Mouse (Mus musculus): ENCODE data around the gene Ubac1.

The Ubac1 gene

DNA sequence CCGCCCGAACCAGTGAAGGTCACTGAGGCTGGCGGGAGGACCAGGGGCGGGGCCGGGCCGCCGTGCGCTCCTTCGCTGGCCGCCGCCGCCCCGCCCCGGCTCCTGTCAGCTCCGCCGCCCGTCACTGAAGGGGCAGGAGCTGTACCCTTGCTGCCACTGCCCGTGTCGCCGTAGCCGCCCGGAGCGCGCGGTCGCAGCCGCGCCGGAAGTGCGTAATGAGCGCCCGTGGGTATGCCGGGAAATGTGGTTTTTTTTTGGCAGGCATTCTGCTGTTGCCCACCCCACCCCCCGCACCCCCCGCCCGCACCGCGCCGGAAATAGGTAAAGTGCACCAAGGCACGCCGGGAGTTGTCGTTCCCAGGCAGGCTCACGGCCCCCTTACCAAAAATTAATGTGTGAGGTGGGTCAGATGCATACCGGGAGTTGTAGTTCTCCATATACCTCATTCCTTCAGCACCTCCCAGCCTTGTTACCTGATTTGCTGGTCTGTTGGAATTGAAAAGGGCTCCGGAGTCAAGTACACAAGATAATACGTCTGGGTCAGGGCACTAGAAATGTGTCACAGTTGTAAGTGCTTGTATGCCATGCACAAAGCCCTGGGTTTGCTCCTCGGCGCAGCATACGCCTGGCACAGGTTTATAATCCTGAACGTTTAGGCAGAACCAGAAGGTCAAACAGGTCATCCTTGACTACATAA, at the start of gene Ubac1:
TSS of gene Ubac1 (minus strand) at position 187 of the 697 bp plus-strand sequence.
- peak; percentile 92 for DNase-seq

DNA sequence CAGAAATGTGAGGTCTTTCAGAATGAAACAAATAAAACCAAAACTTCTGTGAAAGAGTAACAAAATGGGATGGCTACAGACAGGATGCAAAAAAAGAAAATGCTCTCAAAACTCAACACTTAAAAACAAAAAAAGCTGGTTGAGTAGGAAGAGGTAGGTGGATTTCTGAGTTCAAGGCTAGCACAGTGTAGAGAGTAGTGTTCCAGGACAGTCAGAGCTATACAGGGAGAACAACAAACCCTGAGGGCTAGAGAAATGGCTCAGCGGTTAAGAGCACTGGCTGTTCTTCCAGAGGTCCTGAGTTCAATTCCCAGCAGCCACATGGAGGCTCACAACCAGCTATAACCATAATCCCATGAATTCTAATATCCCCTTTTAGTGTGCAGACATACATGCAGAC, 47.0 kb upstream of the Ubac1 start:
- no peak for DNase-seq

DNA sequence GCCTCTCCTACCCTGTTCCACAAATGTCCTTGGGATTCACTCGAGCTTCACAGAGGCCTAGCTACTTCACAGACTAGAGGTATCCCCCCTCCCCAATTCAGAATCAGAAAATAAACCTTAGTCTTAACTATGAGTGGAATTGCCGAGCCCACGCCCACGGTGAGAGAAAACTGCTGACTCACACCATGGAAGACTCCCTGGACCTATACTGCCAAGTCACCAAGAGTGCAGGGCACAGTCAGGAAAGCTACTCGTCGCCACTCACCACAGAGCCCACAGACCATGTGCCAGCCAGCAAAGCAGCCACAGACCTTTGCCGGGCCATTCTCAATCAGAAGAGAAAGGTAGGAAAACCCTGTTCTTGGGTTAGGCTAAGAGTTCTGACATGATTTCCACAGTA, 46.6 kb upstream of the Ubac1 start:
- DNase-seq = no peak

DNA sequence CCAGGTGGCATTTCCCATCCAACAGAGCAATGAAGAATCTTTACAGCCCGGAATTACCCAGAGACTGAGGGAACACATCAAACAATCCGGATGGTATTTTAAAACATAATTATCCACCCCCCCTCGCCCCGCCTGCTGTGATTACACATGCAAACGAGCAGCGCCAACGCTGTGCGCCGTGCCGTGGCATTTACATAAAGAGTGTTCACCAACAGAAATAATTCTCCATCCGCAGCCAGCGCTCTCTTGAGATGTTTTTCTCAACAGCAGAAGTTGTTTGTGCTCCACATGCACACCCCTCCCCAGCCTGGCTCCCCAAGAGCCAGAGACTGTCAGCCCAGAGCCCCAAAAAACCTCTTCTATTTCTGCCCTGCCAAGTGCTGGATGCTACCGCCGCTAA, 45.0 kb upstream of the Ubac1 start:
- DNase-seq = peak; percentile 80

DNA sequence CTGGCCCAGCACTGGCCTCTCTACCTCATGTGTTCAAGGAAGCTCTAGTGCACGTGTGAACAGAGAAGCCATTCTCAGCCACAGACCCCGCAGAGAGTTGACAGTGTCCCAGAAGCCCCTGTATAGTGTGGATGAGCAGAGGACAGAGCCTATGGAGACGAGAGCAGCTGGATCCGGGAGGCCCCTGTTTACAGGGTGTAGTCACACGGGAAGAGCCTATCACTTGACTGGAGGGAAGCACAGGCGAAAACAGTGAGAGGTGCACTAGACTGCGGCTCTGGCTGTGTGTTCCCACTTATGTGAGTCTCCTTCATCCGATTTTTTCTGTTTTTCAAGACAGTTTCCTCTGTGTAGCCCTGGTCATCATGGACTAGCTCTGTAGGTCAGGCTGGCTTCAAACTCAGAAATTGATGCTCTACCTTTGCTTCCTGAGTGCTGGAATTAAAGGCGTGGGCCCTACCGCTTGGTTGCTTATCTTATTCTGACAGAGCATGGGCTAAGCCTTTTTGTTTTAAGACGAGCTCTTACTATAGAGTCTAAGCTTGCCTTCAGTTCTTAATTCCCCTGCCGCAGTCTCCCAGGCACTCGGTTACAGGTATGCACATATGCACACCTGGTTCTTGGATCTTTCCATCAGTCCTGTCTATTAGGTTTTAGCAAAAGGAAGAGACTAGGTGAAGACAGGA, 41.3 kb upstream of the Ubac1 start:
- no peak for DNase-seq

DNA sequence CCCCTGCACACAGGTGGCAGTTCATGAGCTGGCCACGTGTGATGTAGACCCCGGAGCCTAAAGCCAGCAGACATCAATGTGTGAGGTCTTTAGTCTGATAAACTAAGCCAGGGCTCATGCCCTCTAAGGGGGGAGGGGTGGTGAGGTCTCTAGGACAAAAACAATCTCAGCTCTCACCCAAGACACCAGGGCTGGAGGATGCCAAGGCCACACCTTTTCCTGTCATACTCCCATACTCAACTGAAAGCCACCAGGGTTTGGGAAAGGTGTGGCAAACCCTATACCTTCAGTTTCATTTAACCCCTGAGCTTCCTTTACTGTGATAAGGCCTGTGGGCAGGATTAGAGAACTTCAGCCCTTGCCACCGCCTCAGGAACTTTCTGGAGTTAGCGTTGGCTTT, 40.7 kb upstream of the Ubac1 start:
- DNase-seq = no peak

DNA sequence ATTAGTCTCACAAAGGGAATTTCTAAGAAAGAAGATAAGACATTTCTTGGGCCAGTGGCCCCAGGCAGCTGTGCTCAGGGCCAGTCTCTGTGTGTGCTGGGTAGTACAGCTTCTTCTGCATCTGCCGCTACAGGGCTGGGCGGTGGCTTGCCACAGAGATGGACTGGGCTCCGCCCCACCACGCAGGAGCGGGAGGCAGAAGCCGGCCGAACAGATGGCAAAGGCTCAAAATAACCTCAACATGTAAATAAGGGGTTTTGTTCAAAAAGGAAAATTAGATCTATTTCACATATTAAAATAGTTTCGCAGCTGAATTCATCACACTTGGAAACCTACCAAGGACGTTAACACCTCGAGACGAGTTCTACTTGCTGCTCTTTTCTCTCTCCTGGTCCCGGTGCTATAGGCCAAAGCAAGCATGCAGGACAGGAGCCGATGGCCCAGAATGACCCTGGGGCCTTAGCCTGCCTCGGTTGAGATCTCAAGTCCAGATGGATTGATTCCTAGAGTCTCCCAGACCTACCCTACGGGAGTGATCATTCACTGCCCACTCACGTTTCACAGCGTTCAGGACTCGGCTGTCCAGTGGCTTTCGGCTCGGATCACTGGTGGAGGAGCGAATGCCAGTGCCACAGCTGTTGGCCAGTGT, 39.6 kb upstream of the Ubac1 start:
- peak; percentile 52 for DNase-seq

DNA sequence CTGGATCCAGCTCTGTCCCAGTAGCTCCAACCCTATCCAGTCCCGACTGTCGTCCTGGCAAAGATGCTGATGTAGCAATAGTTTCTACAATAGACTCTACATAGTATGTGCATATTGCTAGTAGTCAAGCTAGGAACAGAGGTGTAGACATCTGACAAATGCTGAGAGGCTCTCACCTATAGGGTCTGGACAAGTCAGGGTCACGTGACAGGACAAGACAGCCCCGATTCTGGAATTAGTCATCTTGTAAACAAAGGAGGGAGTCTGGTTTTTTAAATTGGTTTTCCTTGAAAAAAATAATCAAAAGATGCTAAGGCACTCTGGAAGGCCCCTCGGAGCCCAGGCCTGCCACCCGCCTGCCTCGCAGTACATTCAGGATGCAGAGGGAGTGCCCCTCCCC, 35.5 kb upstream of the Ubac1 start:
- DNase-seq = no peak

DNA sequence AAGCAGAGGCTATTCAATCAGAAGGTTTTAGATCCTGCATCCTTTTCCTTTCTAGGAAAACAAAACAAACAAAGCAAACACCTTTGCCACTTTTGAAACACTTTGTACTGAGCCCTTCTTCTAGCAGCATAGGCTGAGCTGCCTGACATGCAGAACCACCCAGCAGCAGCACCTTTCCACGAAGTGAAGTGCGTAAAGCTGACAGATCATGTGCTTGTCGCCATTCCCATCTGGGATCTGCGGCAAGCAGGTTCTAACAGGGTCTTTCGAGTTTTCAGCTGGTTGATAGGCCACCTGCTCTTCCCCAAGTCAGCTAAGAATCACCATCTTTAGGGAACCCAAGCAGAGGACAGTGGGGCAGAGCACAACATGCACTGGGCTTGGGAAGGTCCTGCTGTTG, 34.7 kb upstream of the Ubac1 start:
- DNase-seq = no peak

DNA sequence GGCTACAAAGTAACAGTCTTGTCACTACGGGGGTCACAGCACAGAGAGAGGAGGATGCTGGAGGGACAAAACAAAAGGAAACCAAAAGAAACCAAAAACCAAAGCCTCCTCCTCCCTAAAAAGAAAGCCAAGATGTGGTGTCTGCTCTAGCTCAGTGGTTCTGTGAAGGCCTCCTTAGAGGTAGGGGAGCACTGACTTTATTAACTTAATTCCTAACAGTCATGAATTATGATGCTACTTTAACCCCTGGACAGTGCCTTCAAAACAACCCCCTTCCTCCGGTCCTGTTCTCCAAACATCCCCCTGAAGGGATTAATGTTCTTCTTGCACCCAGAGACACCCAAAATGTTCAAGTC, 34.2 kb upstream of the Ubac1 start:
- no peak for DNase-seq

DNA sequence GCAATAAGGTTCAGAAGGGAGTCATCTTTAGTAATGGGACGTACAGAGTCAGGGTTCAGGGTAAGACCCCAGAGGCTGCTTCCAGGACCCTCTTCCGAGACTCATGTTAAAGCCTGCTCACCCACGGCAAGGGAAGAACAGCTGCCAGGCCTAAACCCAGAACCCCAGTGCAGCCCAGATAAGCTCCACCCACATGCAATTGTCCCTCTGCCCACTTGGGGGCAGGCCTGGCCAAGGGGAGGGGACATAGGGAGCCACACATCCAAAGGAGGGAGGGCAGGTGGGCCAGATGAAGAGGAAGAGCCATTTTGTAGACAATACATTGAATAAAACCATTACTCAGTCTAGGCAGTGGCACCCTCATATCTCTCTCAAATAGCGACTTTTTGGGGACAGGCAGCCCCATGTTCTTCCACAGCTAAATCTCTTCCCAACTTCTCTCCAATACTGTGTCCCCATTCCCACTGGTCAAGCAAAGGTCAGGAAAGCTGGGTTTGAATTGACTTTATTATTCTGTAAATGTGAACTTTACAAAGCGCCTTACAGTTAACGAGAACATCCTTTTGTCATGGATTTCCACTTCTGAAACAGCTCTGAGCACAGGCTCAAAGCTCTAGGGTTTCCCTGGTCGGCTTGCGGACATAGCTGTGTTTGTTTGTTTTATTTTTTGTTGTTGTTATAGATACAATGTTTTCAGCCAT, 33.6 kb upstream of the Ubac1 start:
- DNase-seq = peak; percentile 64

DNA sequence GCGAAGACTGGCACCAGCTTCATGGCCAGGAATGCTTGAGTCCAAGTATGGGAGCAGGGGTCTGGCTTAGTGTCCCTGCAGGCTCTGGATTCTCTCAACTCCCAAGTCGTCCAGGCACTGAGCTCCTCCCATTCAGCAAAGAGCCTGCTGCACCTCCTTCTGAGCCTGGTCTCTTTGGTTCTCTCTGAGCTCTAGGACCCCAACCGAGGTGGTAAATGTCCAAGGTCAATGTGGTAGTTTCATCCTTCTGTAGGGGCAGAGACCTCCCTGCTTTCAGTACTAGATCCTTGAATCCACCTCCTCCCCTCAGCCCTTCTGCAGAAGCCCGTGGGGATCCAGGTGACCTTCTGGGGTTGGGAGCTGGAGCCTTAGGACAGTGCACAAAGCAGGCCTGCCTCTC, 31.3 kb upstream of the Ubac1 start:
- DNase-seq = no peak

DNA sequence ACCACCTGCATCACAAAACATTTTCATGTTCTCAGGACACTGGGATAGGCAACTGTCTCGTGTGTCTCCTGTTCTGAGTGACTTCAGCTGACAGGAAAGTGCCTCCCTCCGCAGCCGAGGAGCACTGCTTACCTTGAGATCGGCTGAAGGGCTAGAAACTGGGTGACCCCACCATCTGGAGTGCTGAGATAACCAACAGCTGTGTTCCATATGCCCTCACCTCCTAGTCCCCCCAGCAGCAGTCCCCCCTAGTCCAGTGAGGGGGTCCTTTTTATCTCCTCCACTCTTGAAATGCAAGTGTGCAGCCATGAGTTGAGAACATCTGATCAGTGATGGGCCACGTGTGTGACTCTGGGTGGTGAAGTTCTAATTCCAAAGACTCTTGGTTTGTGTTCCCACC, 27.3 kb upstream of the Ubac1 start:
- no peak for DNase-seq

DNA sequence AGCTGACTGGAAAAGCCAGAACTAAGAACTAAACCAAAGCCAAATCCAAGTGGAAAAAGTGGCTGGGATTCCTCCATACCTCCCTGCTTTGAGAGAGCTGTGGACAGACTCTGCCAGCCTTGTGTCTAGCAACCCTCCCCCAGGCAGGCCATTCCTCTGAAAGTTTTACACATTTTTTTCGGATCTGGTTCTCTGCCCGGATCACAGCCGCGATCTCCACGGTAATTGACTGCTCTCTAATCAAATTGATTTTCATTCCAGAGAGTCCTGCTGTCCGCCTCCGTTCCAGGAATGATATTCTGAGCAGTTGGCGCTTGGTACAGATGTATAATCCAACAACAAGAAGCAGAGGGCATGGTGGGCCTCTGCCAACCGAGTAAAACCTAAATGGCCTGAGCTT, 22.7 kb upstream of the Ubac1 start:
- DNase-seq = no peak

DNA sequence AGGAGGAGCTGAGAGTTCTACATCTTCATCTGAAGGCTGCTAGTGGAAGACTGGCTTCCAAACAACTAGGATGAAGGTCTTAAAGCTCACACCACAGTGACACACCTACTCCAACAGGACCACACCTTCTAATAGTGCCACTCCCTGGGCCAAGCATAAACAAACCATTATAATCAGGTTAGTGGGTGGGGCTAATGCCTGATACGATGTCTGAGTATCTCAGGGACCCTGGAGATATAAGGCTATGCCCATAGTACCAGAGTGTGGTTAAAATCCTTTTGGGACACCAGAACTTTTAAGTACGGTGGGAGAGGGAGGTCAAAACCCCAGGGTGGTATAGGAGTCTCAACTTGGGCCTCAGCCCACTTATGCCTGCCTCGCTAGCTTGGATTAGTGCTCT, 21.1 kb upstream of the Ubac1 start:
- DNase-seq = no peak

DNA sequence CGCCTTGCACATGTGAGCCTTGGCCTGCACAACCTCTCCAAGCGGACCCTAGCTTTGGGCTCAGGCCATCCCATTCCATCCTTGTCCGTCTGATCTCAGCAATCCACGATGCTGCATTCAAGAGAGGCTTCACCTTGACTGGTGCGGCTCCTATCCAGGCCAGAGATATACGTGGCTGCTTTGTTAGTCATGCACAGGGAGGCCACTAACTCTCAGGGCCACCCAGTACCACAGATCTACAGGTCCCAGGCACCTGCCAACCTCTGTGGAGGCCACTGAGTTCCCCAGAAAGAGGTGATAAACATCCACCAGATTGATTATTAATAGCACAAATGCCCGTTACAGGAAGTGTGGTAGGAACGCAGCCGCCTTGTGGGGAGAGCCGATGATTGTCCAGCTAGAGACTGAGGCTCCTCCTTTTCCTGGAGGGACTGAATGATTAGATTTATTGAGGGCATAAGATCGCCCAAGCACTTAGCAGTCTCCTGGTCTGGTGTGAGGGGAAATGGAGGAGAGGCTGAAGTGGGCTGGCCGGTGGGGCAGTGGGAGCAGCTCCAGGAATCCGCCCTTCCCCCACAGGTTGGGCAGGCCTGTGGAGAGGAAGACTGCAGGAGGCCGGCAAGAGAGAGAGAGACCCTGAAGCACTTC, 19.7 kb upstream of the Ubac1 start:
- DNase-seq = no peak

DNA sequence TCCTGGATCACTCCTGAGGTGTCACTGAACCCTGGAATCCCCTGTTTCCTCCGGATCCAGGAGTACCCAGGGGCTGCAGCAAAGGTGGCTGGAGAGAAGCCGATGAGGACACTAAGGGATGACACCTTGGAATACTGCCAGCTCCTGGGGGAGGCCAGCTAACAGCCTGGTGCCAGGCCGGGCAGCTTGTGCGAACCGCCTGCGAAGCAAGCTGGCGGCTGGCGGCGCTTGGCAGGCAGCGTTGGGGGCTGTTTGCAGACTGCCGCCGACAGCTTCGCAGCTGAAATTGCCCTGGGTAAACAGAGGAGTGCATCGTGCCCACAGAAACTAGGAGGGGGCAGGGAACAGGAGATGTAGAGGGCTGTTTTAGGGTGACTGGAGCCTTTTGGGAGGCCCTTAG, 18.4 kb upstream of the Ubac1 start:
- DNase-seq = peak; percentile 74

DNA sequence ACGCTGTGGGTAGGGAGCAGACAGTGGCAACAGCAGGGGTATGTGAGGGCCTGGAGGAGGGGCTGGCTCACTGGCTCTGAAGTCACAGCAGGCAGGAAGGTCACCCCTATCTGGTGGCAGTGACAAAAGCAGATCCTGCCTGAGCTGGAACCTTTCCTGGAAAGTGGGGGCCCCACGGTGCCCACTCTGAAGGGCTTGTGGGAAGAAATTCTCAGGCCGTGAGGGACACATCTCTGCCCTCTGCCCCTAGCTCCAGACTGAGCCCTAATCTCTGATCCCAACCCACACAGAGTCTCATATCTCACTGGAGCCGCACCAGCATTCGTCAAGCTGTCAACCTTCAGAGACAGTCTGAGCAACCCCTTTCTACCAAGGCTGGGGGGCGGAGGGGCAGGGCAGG, 15.8 kb upstream of the Ubac1 start:
- DNase-seq = no peak

DNA sequence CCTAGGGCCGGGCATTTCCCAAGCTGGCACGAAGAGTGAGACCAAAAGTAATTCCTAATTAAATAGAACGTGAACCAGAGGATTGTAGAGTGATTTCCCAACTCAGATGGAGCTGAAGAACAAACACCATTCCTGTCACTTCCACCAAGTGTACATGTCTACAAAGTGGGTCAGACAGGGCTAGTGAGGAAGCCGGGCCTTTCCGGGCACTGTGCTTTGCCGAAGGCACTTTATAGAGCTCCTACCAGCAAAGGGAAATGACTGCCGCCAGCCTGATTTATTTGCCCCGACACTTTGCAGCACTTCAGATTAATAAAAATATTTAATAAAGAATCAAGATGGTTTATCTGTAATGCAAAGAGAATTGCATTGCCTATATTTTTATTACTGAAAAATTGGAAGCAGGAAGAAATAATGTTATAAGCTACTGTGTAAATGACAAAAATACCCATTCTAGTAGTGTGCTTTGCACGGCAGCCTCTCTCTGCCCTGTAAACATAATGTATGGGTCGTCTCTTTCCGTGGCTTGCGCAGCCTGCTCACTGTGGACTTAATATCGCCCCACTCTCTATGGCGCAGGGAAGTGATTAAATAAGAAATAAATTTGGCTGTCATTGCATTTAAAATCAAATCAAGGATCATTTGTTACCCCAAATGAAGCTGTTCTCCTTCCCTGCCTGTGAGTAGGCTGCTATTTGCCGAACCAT, 12.9 kb upstream of the Ubac1 start:
- no peak for DNase-seq

DNA sequence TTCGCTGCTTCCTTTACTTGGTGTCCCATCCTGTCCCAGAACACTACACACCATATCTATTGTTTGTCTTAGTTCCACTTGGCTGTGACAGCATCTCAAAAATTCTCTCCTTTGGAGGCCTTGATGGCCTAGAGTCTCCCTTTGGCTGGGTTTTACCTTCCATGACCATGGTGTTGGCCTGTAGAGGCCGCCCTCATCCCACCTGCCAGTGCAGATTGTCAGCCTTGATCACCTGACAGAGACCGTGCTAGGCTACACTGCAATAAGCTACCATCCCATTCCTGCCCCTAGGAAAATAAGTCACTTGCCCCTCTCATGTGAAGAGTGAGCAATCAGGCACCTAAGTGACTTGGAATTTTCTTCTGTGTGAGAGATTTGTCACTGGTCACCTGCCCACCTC, 8.7 kb upstream of the Ubac1 start:
- no peak for DNase-seq

DNA sequence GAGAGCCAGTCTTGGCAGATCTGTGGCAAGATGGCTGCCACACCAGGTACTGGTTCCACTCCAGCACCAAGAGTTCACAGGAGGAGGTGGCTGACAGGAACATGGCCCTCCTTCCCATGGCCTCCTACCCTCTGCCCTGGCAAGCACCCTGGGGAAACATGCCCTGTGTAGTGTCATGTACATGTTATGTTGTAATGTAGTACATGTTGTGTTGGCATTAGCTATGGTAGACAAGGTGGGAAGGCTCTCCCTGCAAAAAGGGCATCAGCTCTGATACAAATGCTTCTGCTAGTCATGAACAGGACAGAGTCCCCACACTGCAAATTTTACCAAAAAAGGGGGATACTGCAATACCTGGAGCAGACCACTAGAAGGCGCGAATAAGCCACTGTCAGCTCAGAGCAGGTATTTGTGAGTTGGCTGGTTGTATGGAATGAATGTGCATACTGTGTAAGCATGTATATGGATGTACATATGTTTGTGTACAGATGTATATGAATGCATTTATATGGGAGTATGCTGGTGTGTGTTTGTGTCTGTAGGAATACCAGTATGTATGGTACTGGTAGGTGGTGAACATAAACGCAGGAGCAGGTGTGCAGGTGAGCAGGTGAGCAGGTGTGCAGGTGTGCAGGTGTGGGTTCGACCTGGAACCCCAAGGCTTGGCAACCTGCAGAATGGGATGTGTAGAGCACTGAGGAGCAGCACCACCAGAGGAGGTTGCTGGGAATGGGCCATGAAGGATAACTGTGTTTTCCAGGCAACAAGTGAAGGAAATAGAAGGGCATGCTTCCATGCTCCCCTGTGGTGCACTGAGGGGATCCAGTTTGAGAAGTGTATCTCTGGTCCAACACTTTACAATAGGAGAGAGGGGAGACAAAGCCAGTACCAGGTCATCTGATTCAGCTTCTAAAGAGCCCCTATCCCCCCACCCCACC, 2.9 kb upstream of the Ubac1 start:
- peak; percentile 30 for DNase-seq

DNA sequence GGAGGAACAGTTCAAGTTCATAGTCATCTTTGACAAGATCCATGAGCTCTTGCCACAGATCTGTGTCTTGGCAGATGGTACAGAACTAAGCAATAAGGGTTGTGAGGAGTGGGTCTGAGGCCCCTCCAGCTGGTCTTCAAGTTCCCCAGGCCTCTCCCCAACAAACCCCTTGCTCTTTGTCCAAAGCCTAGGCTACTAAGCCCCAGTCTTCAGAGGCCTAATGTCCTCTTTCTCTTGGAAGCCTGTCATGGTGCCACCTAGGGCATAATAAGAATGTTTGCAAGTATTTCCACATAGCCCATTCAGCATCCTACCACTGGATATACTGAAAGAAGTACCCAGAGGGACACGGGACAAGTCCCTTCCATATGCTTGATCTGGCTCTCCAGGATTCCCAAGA, 1.1 kb upstream of the Ubac1 start:
- no peak for DNase-seq

Data from right cerebral cortex, postnatal 25 days (tissue).